Mouse (Mus musculus) CD4-positive, CD25-positive, alpha-beta regulatory T cell, adult 4 months (primary cell): ENCODE results near the gene Tmem234. TPM values are rescaled to one million over a fixed set of nuclear protein-coding genes. Genes with fewer than 3 reads are reported as not detected.
A peak's percentile ranks its signal among the peaks of the same experiment; 100 is the strongest.

Source experiments
- ATAC-seq: one replicate; pipeline ENCODE4 v1.8.0; 2017
- polyA plus RNA-seq, 2 experiments: library from polyadenylated mRNA; unstranded; fragments of 100-300 nt; shearing (Covaris generic); gene quantifications; one replicate each; pipeline ENCODE4 v1.2.1; 2017

Gene Tmem234
- polyA plus RNA-seq, 2 experiments from 2014 or later = 254 to 306 TPM

- ATAC-seq = peak; percentile 73
Measured at GRCm38 (mm10) chr4:129580347-129580746, 20.1 kb upstream of the Tmem234 start.

GRCm38 (mm10) chr4:129582251-129582650, 18.2 kb upstream of the Tmem234 start:
- ATAC-seq = no peak

GRCm38 (mm10) chr4:129584370-129584769, 16.1 kb upstream of the Tmem234 start:
- ATAC-seq = peak; percentile 28

- peak; percentile 70 for ATAC-seq
Measured at GRCm38 (mm10) chr4:129584884-129585608, 15.4 kb upstream of the Tmem234 start.

- no peak for ATAC-seq
Measured at GRCm38 (mm10) chr4:129585773-129586172, 14.7 kb upstream of the Tmem234 start.

GRCm38 (mm10) chr4:129586943-129587342, 13.5 kb upstream of the Tmem234 start:
- ATAC-seq = no peak

- no peak for ATAC-seq
Measured at GRCm38 (mm10) chr4:129588865-129589264, 11.6 kb upstream of the Tmem234 start.

- ATAC-seq = peak; percentile 93
Measured at GRCm38 (mm10) chr4:129608426-129609025, 8.1 kb downstream of the Tmem234 start.

GRCm38 (mm10) chr4:129609139-129609631, 8.7 kb downstream of the Tmem234 start:
- ATAC-seq = no peak

- peak; percentile 48 for ATAC-seq
Measured at GRCm38 (mm10) chr4:129610026-129610425, 9.6 kb downstream of the Tmem234 start.

GRCm38 (mm10) chr4:129610472-129610871, 10.0 kb downstream of the Tmem234 start:
- ATAC-seq = no peak

- ATAC-seq = no peak
Measured at GRCm38 (mm10) chr4:129614093-129614492, 13.6 kb downstream of the Tmem234 start, which contains the start of gene Dcdc2b. Gene Dcdc2b (minus strand): TSS chr4:129614257.

GRCm38 (mm10) chr4:129615801-129616290, 15.4 kb downstream of the Tmem234 start:
- ATAC-seq = no peak

- no peak for ATAC-seq
Measured at GRCm38 (mm10) chr4:129616631-129617030, 16.2 kb downstream of the Tmem234 start.

GRCm38 (mm10) chr4:129617121-129617641, 16.7 kb downstream of the Tmem234 start:
- no peak for ATAC-seq

GRCm38 (mm10) chr4:129618031-129618430, 17.6 kb downstream of the Tmem234 start:
- no peak for ATAC-seq

GRCm38 (mm10) chr4:129618786-129619691, 18.6 kb downstream of the Tmem234 start, which contains the start of gene Iqcc:
Gene Iqcc (minus strand): TSS chr4:129619099.
- ATAC-seq = peak; percentile 89

- ATAC-seq = no peak
Measured at GRCm38 (mm10) chr4:129620419-129621282, 20.2 kb downstream of the Tmem234 start.

GRCm38 (mm10) chr4:129621283-129621841, 20.9 kb downstream of the Tmem234 start:
- no peak for ATAC-seq

GRCm38 (mm10) chr4:129622120-129622802, 21.8 kb downstream of the Tmem234 start:
- no peak for ATAC-seq
